26 mouse cellular contexts compared by ENCODE assay signal in the genomic region with DNA sequence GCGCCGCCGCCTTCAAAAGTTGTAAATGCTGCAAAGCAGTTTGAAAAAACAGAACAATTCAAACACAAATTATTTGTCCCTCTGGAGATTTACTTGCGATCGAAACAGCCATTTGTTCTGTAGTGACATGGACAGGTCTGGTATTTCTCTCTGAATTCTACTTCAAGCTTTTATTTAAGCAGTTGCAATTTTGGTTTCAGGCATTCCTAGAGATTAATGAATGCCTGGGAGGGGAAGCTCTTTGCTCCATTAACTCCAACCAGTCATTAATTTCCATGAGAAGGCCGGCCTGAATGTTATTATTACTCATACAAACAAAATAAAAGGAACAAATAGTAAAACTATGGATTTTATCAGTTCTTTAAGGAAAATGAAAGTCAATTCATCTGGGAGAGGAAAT.
A peak's percentile ranks its signal among the peaks of the same experiment; 100 is the strongest.
DNase-seq lines count a peak whose midpoint lies in the region; ATAC-seq and TF ChIP-seq lines count a peak whose summit lies in the region.
"Had no signal": no experiment of that assay in that cellular context is flagged by ENCODE, and none has a peak within 500 bp of the region (broad histone marks: within the 10 kb centered on the region; RNA-seq: fewer than 3 reads in every experiment).

No protein-coding gene starts in this region.

- WGBS in kidney, embryonic 15.5 days, result 16% methylated on average over 6 of the region's 6 CpGs
- 73% methylated on average over 6 of the region's 6 CpGs for WGBS in lung, embryonic 14.5 days

- H3K4me2 ChIP-seq in kidney, embryonic 15.5 days, result peak overlapping the region; percentile 39
- no peak overlapping the region for H3K4me2 ChIP-seq in lung, embryonic 14.5 days
- H3K4me2 ChIP-seq: forebrain, embryonic 13.5 days; heart, embryonic 12.5 days; heart, embryonic 15.5 days; hindbrain, embryonic 13.5 days had no signal

- no peak overlapping the region for H3K27ac ChIP-seq in kidney, embryonic 15.5 days
- H3K27ac ChIP-seq in lung, embryonic 14.5 days (ENCODE audit: low read depth), result no peak overlapping the region
- H3K27ac ChIP-seq: forebrain, embryonic 10.5 days; forebrain, embryonic 13.5 days; gastrocnemius, adult 2 months; heart, embryonic 15.5 days; hindbrain, embryonic 10.5 days; hindbrain, embryonic 13.5 days; hindbrain, postnatal 0 days had no signal

- ATAC-seq in kidney, embryonic 15.5 days (replicated peaks; ENCODE audit: low FRiP score), result 0 out of 2 replicates have a peak, but pooled peaks have one; percentile 15
- ATAC-seq in lung, embryonic 14.5 days (ENCODE audit: insufficient read depth), result no peak
- no peak for ATAC-seq in Patski
- ATAC-seq: forebrain, embryonic 13.5 days; forebrain, embryonic 16.5 days; hindbrain, postnatal 0 days; inflammation-experienced regulatory T-cells, adult 6 months had no signal

- POLR2A ChIA-PET in Patski (lab: Charles Lee), result no interaction called here

- no peaks in the 10 kb centered on the region for H3K9me3 ChIP-seq in kidney, embryonic 15.5 days (replicated peaks)
- H3K9me3 ChIP-seq in lung, embryonic 14.5 days (ENCODE audit: low read depth, low read length), result no peaks in the 10 kb centered on the region
- H3K9me3 ChIP-seq: forebrain, embryonic 10.5 days; forebrain, embryonic 13.5 days; heart, embryonic 12.5 days; heart, embryonic 15.5 days; hindbrain, embryonic 10.5 days; hindbrain, embryonic 13.5 days had no signal

- no peak for TF ChIP-seq CTCF in lung, embryonic 14.5 days (IDR thresholded peaks at IDR 0.05; ENCODE audit: low read depth)
- TF ChIP-seq CTCF in Patski (IDR thresholded peaks at IDR 0.05), result no peak

- H3K36me3 ChIP-seq in kidney, embryonic 15.5 days, result no peaks in the 10 kb centered on the region
- H3K36me3 ChIP-seq in lung, embryonic 14.5 days (ENCODE audit: insufficient read depth), result no peaks in the 10 kb centered on the region
- H3K36me3 ChIP-seq: forebrain, embryonic 10.5 days; heart, embryonic 12.5 days; heart, embryonic 15.5 days; hindbrain, embryonic 10.5 days; hindbrain, embryonic 13.5 days had no signal

- DNase-seq in kidney, postnatal 4 days, result no peak
- DNase-seq in lung, embryonic 14.5 days, result peak; percentile 7
- DNase-seq in lung, postnatal 4 days, result no peak
- peak; percentile 9 for DNase-seq in Patski (ENCODE audit: low read depth, low spot score)
- peak; percentile 4 for DNase-seq in forelimb bud, embryonic 11.5 days (ENCODE audit: low read depth, low spot score)
- DNase-seq in cerebellum, adult 11 months, result no peak
- DNase-seq: adrenal gland, adult 2 months; adrenal gland, postnatal 14 days; cerebellum, adult 18-20 months; cerebellum, adult 9-10 months; cerebellum, postnatal 14 days; gastrocnemius, adult 2 months; gastrocnemius, postnatal 14 days; heart, adult 18-20 months; heart, postnatal 10 days; heart, postnatal 36 days had no signal

- H3K27me3 ChIP-seq in kidney, embryonic 15.5 days, result no peaks in the 10 kb centered on the region
- no peaks in the 10 kb centered on the region for H3K27me3 ChIP-seq in lung, embryonic 14.5 days (ENCODE audit: insufficient read depth, low read length)
- H3K27me3 ChIP-seq in Patski, result no peaks in the 10 kb centered on the region
- H3K27me3 ChIP-seq: forebrain, embryonic 13.5 days; heart, embryonic 12.5 days; heart, embryonic 15.5 days; hindbrain, embryonic 13.5 days had no signal

- H3K9ac ChIP-seq in kidney, embryonic 15.5 days, result no peak overlapping the region
- H3K9ac ChIP-seq in lung, embryonic 14.5 days, result no peak overlapping the region
- H3K9ac ChIP-seq: forebrain, embryonic 13.5 days; heart, embryonic 12.5 days; heart, embryonic 15.5 days; hindbrain, embryonic 13.5 days had no signal

- H3K4me1 ChIP-seq in kidney, embryonic 15.5 days, result 0 out of 2 replicates have a peak, but pooled peaks cover 3% of the 10 kb centered on the region
- no peaks in the 10 kb centered on the region for H3K4me1 ChIP-seq in lung, embryonic 14.5 days (ENCODE audit: insufficient read depth)
- H3K4me1 ChIP-seq: forebrain, embryonic 13.5 days; heart, embryonic 12.5 days; heart, embryonic 15.5 days; hindbrain, embryonic 10.5 days; hindbrain, embryonic 13.5 days had no signal

- H3K4me3 ChIP-seq in kidney, embryonic 15.5 days (replicated peaks), result no peak overlapping the region
- no peak overlapping the region for H3K4me3 ChIP-seq in lung, embryonic 14.5 days (ENCODE audit: low read depth, low read length)
- H3K4me3 ChIP-seq: forebrain, embryonic 10.5 days; forebrain, embryonic 13.5 days; gastrocnemius, adult 2 months; heart, embryonic 12.5 days; heart, embryonic 15.5 days; hindbrain, embryonic 10.5 days; hindbrain, embryonic 13.5 days had no signal

- in situ Hi-C loops in Patski (cut with MboI; ENCODE audit: low pct_unique_long_range_greater_than_20kb), result no loop called here

- CTCF ChIA-PET in Patski (lab: Charles Lee), result no interaction called here

Comparison
In these comparisons a context has a peak if more than half of its experiments do, and no peak if none do; other contexts are left out.
1. DNase-seq: peak in lung, embryonic 14.5 days (single experiment), Patski (single experiment) and forelimb bud, embryonic 11.5 days (single experiment); none in kidney, postnatal 4 days (0 of 2), lung, postnatal 4 days (0 of 2) and cerebellum, adult 11 months (single experiment).